Mouse (Mus musculus) liver, postnatal 0 days (tissue): Measurements from ENCODE around the gene Prpf6.

ENCODE experiments used
- CTCF ChIP-seq: sonication (generic); IDR thresholded peaks from 2 replicates; pipeline ENCODE4 v1.5.1; 2016; ENCODE audit warnings: antibody characterized with exemption, low read depth
- EP300 ChIP-seq: IDR thresholded peaks from 2 replicates; pipeline ENCODE4 v1.6.1; 2016; ENCODE audit warnings: antibody characterized with exemption, low read depth, mild to moderate bottlenecking

GRCm38 (mm10) chr2:181695776-181696175, 104.1 kb downstream of the Prpf6 start:
- TF ChIP-seq CTCF (no peak), EP300 (no peak)
